Mouse (Mus musculus) heart, postnatal 0 days (tissue): Measurements from ENCODE around the gene Slc22a14.

Experiments
- CTCF ChIP-seq: IDR thresholded peaks from 2 replicates; pipeline ENCODE4 v1.5.1; 2016; ENCODE audit warnings: antibody characterized with exemption, control low read depth, low read depth
- EP300 ChIP-seq: IDR thresholded peaks from 2 replicates; pipeline ENCODE4 v1.6.1; 2016; ENCODE audit warnings: antibody characterized with exemption, low read depth

GRCm38 (mm10) chr9:119407884-119408283 lies 42.5 kb upstream of the Slc22a14 start:
- no peak for TF ChIP-seq EP300
- TF ChIP-seq CTCF = no peak
